10 mouse cellular contexts compared by ENCODE assay signal in the genomic region with DNA sequence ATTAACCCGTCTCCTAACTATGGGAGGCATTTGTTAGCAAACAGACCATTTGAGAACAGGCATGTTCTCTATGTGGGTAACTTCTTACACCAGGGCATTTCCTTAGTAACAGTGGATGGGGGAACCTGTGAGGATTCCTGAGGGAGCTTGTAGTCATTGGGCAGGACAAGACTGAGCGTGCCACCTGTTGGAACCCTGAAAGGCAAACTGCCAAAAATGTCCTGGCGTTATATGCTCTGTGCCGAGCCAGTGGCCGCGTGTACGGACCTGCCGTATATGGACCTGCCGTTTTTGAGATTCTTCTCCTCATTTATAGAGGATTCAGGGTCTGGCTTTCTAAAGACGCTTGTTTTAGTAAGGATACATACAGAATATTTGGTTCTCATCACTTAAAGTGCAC.
DNase-seq lines count a peak whose midpoint lies in the region; ATAC-seq and TF ChIP-seq lines count a peak whose summit lies in the region.
"Had no signal": no experiment of that assay in that cellular context is flagged by ENCODE, and none has a peak within 500 bp of the region (broad histone marks: within the 10 kb centered on the region; RNA-seq: fewer than 3 reads in every experiment).

No protein-coding gene starts in this region.

- 82% methylated on average over 10 of the region's 10 CpGs for WGBS in stomach, embryonic 14.5 days
- WGBS in stomach, postnatal 0 days = 55% methylated on average over 10 of the region's 10 CpGs
- 91% methylated on average over 10 of the region's 10 CpGs for WGBS in hindbrain, embryonic 13.5 days
- 85% methylated on average over 10 of the region's 10 CpGs for WGBS in neural tube, embryonic 14.5 days

- no peak overlapping the region for H3K9ac ChIP-seq in stomach, embryonic 14.5 days (replicated peaks; ENCODE audit: low read depth, low read length)
- H3K9ac ChIP-seq in stomach, postnatal 0 days (ENCODE audit: low read length) = no peak overlapping the region
- H3K9ac ChIP-seq in hindbrain, embryonic 13.5 days = peak overlapping the region; percentile 80; the same call in 1 of the 2 replicates
- no peak overlapping the region for H3K9ac ChIP-seq in neural tube, embryonic 14.5 days (replicated peaks; ENCODE audit: low read depth, low read length)
- H3K9ac ChIP-seq: liver, embryonic 14.5 days had no signal

- H3K36me3 ChIP-seq in stomach, embryonic 14.5 days (ENCODE audit: control insufficient read depth, insufficient read depth, low read length) = no peaks in the 10 kb centered on the region
- H3K36me3 ChIP-seq in stomach, postnatal 0 days (ENCODE audit: control insufficient read depth, insufficient read depth, low read length) = no peaks in the 10 kb centered on the region
- no peaks in the 10 kb centered on the region for H3K36me3 ChIP-seq in hindbrain, embryonic 13.5 days
- H3K36me3 ChIP-seq in neural tube, embryonic 14.5 days (ENCODE audit: control insufficient read depth, insufficient read depth, low read length) = no peaks in the 10 kb centered on the region

- peak overlapping the region; percentile 99; the same call in 1 of the 2 replicates for H3K27ac ChIP-seq in stomach, embryonic 14.5 days (ENCODE audit: low read length)
- no peak overlapping the region for H3K27ac ChIP-seq in stomach, postnatal 0 days (replicated peaks)
- H3K27ac ChIP-seq in hindbrain, embryonic 13.5 days = peak overlapping the region; percentile 100
- peak overlapping the region; percentile 99 for H3K27ac ChIP-seq in neural tube, embryonic 14.5 days (ENCODE audit: low read depth, low read length)
- H3K27ac ChIP-seq: liver, embryonic 14.5 days had no signal

- no peak for ATAC-seq in stomach, embryonic 14.5 days (ENCODE audit: insufficient number of reproducible peaks, insufficient read depth, low FRiP score, low read depth)
- no peak for ATAC-seq in stomach, postnatal 0 days (ENCODE audit: low FRiP score, low TSS enrichment)
- ATAC-seq in hindbrain, embryonic 13.5 days (ENCODE audit: low FRiP score) = no peak
- ATAC-seq in neural tube, embryonic 14.5 days (ENCODE audit: low read depth) = no peak
- ATAC-seq in monocyte, adult 5-6 weeks (replicated peaks; ENCODE audit: insufficient number of reproducible peaks, low FRiP score, low TSS enrichment, poor library complexity, severe bottlenecking) = no peak

- peak; percentile 79 for DNase-seq in heart, adult 11 months
- no peak for DNase-seq in heart, postnatal 36 days
- DNase-seq in stomach, postnatal 0 days (ENCODE audit: low spot score) = no peak
- no peak for DNase-seq in adrenal gland, postnatal 14 days
- DNase-seq: kidney, postnatal 36 days had no signal

- H3K9me3 ChIP-seq in stomach, embryonic 14.5 days (ENCODE audit: control insufficient read depth, low read depth, low read length) = no peaks in the 10 kb centered on the region
- H3K9me3 ChIP-seq in stomach, postnatal 0 days (ENCODE audit: control insufficient read depth, low read length) = no peaks in the 10 kb centered on the region
- no peaks in the 10 kb centered on the region for H3K9me3 ChIP-seq in hindbrain, embryonic 13.5 days
- H3K9me3 ChIP-seq in neural tube, embryonic 14.5 days (ENCODE audit: control insufficient read depth, low read length) = no peaks in the 10 kb centered on the region

- TF ChIP-seq CTCF in stomach, postnatal 0 days (IDR thresholded peaks at IDR 0.05; ENCODE audit: low read depth) = no peak

- no peaks in the 10 kb centered on the region for H3K27me3 ChIP-seq in stomach, embryonic 14.5 days (ENCODE audit: control insufficient read depth, insufficient read depth, low read length)
- H3K27me3 ChIP-seq in stomach, postnatal 0 days (ENCODE audit: control insufficient read depth, insufficient read depth, low read length) = no peaks in the 10 kb centered on the region
- no peaks in the 10 kb centered on the region for H3K27me3 ChIP-seq in hindbrain, embryonic 13.5 days
- H3K27me3 ChIP-seq in neural tube, embryonic 14.5 days (ENCODE audit: control insufficient read depth, insufficient read depth, low read length) = no peaks in the 10 kb centered on the region

- peak overlapping the region; percentile 74 for H3K4me2 ChIP-seq in stomach, embryonic 14.5 days (replicated peaks; ENCODE audit: low read depth, low read length)
- H3K4me2 ChIP-seq in stomach, postnatal 0 days (replicated peaks; ENCODE audit: low read depth) = no peak overlapping the region
- peak overlapping the region; percentile 68 for H3K4me2 ChIP-seq in hindbrain, embryonic 13.5 days
- no peak overlapping the region for H3K4me2 ChIP-seq in neural tube, embryonic 14.5 days (ENCODE audit: low read depth, low read length)

- intact Hi-C loops in heart, postnatal 36 days (cut with DNase I) = loop anchor here (5.0 kb wide), 3 partner anchors 101 to 681 kb away; a partner anchor contains a TSS

- no peak for TF ChIP-seq EP300 in stomach, postnatal 0 days (optimal IDR thresholded peaks at IDR 0.05)

- peaks cover 13% of the 10 kb centered on the region; the same call in 1 of the 2 replicates for H3K4me1 ChIP-seq in stomach, embryonic 14.5 days (ENCODE audit: control insufficient read depth, insufficient read depth, low read length)
- H3K4me1 ChIP-seq in stomach, postnatal 0 days (replicated peaks; ENCODE audit: control insufficient read depth, insufficient read depth) = no peaks in the 10 kb centered on the region
- peaks cover 18% of the 10 kb centered on the region for H3K4me1 ChIP-seq in hindbrain, embryonic 13.5 days (replicated peaks)
- peaks cover 16% of the 10 kb centered on the region for H3K4me1 ChIP-seq in neural tube, embryonic 14.5 days (ENCODE audit: control insufficient read depth, insufficient read depth, low read length)

- no peak overlapping the region for H3K4me3 ChIP-seq in stomach, embryonic 14.5 days (ENCODE audit: low read depth, low read length)
- H3K4me3 ChIP-seq in stomach, postnatal 0 days (ENCODE audit: low read depth, low read length) = no peak overlapping the region
- no peak overlapping the region for H3K4me3 ChIP-seq in hindbrain, embryonic 13.5 days
- H3K4me3 ChIP-seq in neural tube, embryonic 14.5 days (ENCODE audit: low read depth, low read length) = no peak overlapping the region

Comparison
In these comparisons a context has a peak if more than half of its experiments do, and no peak if none do; other contexts are left out.
1. H3K4me2 ChIP-seq: peak in stomach, embryonic 14.5 days (single experiment) and hindbrain, embryonic 13.5 days (single experiment); none in stomach, postnatal 0 days (single experiment) and neural tube, embryonic 14.5 days (single experiment).